Mouse (Mus musculus): ENCODE measurements around the gene Smco3.
"Not testable (repeated sequence)": the region's sequence is repeated elsewhere in the genome, so short reads cannot be mapped to it uniquely, and the experiment has no call there.

Gene Smco3

DNA sequence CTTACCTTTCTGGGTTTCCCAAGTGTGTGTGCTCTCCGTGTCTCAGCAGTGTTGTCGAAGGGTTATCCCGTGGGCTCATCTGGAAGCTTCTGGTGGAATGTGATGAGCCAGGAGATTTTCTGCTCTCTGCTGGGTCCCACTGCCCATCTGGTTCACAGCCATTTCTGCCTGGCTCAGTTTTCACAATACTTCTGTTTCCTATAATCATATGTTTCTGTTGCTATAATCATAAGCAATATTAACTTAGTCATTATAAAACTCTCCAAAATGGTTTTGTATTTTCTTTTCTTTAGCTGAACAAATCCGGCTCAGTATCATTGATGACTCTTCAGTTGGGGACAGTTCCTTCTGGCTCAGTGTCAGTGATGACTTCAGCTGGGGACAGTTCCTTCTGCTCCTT is at the start of gene Smco3:
TSS of gene Smco3 (minus strand) at position 101 of the 400 bp plus-strand sequence.
- no peak for DNase-seq (ENCODE audit: low spot score in 2 of 2)

DNA sequence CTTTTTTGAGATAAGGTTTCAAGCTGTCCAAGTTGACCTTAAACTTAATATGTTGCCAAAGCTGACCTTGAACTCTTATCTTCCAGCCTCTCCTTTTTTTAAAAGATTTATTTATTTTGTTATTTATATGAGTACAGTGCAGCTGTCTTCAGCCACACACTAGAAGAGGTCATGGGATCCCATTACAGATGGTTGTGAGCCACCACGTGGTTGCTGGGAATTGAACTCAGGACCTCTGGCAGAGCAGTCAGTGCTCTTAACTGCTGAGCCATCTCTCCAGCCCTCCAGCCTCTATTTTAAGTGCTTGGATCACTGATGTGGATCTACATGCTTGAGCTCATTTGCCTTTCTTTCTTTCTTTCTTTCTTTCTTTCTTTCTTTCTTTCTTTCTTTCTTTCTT is 49.5 kb upstream of the Smco3 start:
- not testable (repeated sequence) for DNase-seq (ENCODE audit: low spot score in 2 of 2)

- DNase-seq (ENCODE audit: low spot score in 2 of 2), result no peak
Observed at GRCm38 (mm10) chr6:136883961-136884360, 48.7 kb upstream of the Smco3 start.

DNA sequence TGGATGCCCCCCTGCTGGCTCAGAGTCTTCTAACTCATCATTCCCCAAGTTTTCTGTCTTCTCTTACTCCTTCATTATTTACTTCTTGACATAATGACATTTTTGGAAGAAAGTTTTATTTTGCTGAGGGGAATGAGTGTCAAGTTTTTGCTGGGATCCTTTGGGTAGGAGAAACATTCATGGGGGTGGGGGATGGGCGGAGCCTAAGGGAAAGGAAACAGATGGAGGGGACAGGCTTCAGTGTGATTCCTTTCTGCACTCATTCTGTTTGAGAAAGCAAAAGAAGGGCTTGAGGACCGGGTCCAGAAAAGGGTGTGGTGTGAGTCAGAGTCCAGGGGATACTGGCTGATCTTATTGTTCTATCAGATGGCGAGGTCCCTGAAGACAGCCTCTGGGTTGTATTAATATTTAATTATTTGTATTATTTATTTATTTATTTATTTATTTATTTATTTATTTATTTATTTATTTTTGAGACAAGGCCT is 48.2 kb upstream of the Smco3 start:
- no peak for DNase-seq (ENCODE audit: low spot score in 2 of 2)

DNA sequence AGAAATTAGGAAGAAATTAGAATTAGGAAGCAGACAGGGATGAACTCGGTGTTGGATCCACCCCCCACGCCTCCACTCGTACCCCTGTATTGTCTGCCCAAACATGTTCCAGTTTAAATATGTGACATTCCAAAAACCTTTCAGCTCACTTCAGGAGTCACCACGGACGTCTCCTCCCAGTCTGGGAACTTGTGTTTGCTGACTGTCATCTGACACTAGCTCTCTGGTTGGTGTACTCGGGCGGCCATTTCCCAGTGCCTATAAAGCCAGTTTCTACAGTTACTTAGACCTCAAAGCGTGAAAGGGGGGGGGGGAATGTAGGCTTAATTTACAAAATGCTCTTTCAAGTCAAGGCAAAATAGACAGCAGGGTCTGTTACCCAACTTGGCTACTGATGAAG is 46.4 kb upstream of the Smco3 start:
- no peak for DNase-seq (ENCODE audit: low spot score in 2 of 2)

- DNase-seq (ENCODE audit: low spot score in 2 of 2), result peak in 1 of 2 experiments; percentile 26
Observed at GRCm38 (mm10) chr6:136875670-136876069, 40.4 kb upstream of the Smco3 start, which contains the start of gene Mgp. Gene Mgp (minus strand): TSS chr6:136875823.

DNA sequence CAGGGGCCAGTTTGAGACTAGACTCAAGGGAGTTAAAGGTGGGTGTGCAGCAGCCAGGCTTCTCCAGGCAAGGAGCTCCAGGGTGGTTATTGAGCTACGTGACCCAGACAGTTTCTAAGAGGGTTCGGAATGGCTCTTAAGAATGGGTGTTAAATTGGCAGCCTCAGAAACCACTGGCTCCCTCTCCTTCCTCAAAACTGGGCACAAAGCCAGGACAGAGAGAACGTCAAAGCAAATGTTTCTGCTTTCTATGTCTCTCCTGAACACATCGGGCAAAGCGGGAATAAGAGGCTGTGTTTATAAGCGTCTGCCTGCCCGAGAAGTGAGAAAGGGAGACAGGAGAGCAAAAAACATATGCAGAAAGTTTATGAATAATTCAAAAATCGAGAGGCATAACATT is 39.3 kb upstream of the Smco3 start:
- DNase-seq (ENCODE audit: low spot score in 2 of 2), result no peak

DNA sequence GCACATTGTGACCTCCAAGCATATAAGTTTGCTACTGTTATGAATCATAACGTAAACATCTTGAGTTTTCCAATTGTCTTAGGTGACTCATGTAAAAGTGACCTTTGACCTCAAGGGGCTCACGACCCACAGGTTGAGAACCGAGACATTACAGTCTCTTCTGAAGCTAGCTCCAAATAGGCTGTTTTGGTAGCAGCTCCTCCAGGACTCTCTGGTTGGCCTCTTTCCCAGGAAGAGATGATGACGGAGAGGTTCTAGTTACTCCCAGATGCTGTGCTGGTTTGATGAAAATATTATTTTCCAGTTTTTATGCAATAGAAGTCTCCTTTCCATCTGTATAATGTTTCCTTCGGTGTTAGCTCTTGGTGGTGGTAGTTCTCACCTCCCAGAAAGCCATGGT is 33.7 kb upstream of the Smco3 start:
- DNase-seq (ENCODE audit: low spot score in 2 of 2), result no peak

GRCm38 (mm10) chr6:136866150-136866549 is 30.9 kb upstream of the Smco3 start:
- no peak for DNase-seq (ENCODE audit: low spot score in 2 of 2)

GRCm38 (mm10) chr6:136865360-136865759 is 30.1 kb upstream of the Smco3 start:
- DNase-seq (ENCODE audit: low spot score in 2 of 2), result no peak

DNA sequence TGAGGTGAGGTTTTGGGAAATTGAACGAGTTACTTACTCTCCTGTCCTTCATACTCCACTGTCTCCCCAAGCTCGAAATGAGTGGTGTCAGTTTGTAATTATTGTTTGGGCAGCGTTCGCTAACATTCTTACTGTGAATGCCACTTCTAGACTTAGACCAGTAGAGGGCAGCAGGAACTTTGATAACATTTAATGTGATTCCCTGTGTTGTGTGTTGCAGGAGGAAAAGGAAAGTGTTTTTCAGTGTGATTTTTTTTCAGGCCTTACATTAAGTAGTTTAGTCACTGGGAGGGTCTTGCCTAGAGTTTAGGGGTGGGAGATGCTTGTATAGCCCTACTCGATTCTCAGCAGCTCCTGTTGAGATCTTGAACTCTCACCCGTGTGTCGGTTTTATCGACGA is 25.8 kb upstream of the Smco3 start:
- no peak for DNase-seq (ENCODE audit: low spot score in 2 of 2)

DNA sequence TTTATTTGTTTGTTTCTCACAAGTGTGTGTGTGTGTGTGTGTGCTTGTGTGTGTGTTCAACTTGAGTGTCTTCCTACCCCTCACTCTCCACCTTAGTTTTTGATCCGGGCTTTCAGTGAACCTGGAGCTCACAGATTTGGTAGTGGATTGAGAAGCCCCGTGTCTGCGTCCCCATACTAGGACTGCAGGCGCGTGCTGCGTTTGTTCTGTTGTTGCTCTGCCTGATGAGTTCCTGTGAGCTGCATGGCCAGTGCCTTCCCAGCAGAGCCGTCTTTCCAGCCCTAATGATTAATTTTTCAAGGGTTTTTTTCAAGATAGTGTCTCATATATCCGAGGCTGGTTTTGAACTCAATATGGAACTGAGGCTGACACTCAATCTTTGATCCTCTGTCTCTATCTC is 23.2 kb upstream of the Smco3 start:
- no peak for DNase-seq (ENCODE audit: low spot score in 2 of 2)

DNA sequence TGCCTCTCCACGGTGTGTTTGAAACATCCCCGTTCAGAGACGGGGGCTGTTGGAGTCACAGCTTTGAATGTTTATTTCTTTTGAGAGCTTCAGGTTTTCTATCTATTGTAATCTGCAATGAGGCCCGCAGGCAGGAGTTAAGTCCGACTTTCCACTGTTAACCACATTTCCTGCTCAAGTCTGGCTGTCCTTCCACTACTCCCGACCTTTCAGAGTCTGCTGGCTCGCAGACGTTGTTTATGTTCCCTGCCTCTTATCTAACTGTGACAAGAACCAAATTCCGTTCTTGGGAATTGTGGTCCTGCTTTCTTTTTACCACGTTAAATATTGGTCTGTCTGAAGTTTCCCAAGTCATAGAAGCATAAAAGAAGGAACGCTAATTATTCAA is 22.6 kb upstream of the Smco3 start:
- no peak for DNase-seq (ENCODE audit: low spot score in 2 of 2)

DNA sequence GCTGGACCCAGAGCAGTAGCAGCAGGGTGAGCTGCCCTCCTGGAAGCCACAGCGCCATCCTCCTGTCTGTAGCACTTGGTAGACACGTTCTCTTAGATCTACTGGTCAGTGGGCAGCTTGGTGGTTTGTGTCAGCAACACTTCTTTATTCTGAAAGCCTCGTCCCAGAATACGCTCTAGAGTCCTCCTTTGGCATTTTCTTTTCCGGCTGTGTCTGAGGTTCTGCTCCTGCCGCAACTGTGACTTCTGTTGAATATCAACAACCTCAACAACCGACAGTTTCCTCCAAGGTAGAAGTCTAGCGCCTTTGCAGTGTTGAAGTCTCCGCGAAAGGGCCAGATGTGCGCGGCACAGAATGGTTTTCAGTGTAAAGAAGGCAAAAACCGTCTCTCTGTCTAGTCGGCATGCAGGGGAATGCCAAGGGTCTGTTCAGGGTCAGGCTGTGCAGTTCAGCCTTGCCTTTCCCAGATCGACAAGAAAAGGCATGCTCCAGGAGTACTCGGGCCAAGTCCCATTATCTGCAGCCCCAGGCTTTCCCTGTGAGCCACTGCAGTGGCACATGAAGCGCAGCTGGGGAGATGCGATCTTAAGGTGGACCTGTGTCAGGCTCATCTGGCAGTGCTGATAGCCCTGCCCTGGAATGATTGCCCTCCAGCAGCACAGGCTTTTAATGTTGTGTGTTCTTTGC is 22.1 kb upstream of the Smco3 start, which contains the start of gene Art4:
TSS of gene Art4 (minus strand) at position 548 of the 687 bp plus-strand sequence.
- no peak for DNase-seq (ENCODE audit: low spot score in 2 of 2)

- DNase-seq (ENCODE audit: low spot score in 2 of 2), result no peak
Observed at GRCm38 (mm10) chr6:136856071-136856636, 20.9 kb upstream of the Smco3 start.

GRCm38 (mm10) chr6:136855183-136855582 is 19.9 kb upstream of the Smco3 start:
- no peak for DNase-seq (ENCODE audit: low spot score in 2 of 2)

DNA sequence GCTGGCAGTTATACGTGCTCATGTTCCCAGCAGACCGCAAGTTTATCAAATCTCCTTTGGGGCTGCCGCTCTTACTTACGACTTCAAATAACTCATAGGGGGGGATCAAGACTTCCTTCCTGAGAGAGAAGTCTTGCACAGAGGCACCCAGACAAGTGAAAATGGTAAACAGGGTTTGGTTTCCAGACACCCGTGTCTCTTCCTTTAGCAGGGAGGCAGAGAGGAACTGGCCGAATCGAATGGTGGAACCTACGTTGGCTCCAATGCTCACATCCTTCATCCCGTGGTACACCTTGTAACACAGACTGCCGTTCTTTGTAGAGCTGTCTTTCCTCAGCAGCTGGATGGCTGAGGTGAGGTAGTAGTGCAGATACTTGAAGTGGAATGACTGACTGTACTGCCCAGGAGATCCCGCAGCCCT is 19.1 kb upstream of the Smco3 start:
- DNase-seq (ENCODE audit: low spot score in 2 of 2), result no peak

GRCm38 (mm10) chr6:136852762-136853161 is 17.5 kb upstream of the Smco3 start:
- no peak for DNase-seq (ENCODE audit: low spot score in 2 of 2)

DNA sequence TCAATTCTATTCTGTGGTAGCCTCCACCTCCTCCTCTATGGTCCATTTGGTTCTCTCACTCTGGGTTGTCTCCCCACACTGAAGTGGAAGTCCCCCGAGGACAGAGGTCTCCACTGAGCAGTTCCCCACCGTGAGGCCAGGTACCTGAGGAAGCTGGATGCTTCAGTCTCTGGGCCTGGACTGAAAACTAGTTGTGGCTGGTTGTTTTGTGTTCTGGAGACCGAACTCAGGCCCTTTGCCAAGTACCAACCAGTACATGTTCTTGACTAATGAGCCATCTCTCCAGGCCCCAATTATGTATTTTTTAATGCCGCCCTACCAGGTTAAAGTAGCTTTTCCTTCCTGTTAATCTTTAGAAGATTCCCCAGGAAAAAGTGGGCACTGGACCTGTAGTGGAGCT is 17.1 kb upstream of the Smco3 start:
- DNase-seq (ENCODE audit: low spot score in 2 of 2), result no peak

DNA sequence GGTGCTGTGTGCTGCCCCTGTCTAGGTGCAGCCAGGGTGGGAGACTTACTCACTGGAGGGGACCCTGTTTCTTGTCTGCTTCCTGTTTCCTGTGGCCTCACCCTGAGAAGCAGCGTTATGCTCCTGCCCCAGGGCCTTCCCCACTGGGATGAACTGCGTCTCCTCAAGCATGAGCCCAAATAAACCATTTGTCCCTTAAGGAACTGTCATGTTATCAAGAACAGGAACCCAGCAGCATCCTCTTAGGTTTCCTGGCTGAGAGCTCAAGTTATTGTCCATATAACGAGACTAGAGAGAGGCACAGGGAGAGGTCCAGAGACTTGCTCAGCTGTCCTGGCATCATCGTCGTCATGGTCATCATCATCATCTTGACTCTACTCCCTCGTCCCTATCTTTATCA is 15.0 kb upstream of the Smco3 start:
- DNase-seq (ENCODE audit: low spot score in 2 of 2), result no peak

GRCm38 (mm10) chr6:136848971-136849370 is 13.7 kb upstream of the Smco3 start:
- DNase-seq (ENCODE audit: low spot score in 2 of 2), result no peak

DNA sequence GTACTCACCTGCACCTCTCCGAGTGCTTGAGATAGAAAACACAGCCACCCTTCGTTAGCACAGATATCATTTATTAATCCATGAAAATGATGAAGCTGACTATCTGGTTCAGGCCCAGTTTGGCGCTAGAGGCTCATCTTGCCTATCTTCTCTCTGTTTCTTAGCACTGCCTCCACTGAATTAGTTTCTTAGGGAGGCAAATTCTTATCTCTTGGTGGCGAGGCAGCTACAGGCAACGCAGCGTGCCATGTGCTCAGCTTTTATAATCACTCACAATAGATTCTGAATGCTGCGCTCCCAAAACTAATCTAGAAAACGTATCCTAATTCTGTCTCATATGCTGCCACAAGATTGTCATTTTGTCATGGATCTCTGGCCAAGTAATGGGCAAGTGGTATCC is 13.1 kb upstream of the Smco3 start:
- no peak for DNase-seq (ENCODE audit: low spot score in 2 of 2)

GRCm38 (mm10) chr6:136847790-136848189 is 12.5 kb upstream of the Smco3 start:
- no peak for DNase-seq (ENCODE audit: low spot score in 2 of 2)
